Mouse (Mus musculus) lung, adult 2 months (tissue): ENCODE data around the gene Cldnd2. TPM values are rescaled to one million over a fixed set of nuclear protein-coding genes. Genes with fewer than 3 reads are reported as not detected.

Experiments used
- DNase-seq: peaks from one replicate; pipeline ENCODE4 v3.0.0; 2022
- H3K4me1 ChIP-seq: fragments of 200-500 bp; 2 replicates; pipeline ENCODE4 v1.6.1; 2011; ENCODE audit warnings: low read length; ENCODE audit not compliant: control insufficient read depth, insufficient read depth
- H3K4me3 ChIP-seq: fragments of 200-500 bp; replicated peaks from 2 replicates; pipeline ENCODE3; 2011; ENCODE audit warnings: low read depth, mild to moderate bottlenecking, control low read depth, low read length; ENCODE audit errors: extremely low read depth
- CTCF ChIP-seq: fragments of 200-500 bp; IDR thresholded peaks from 2 replicates; pipeline ENCODE4 v1.5.1; 2011; ENCODE audit warnings: mild to moderate bottlenecking, low read length, control low read depth; ENCODE audit not compliant: insufficient read depth
- POLR2A ChIP-seq: fragments of 200-500 bp; IDR thresholded peaks from 2 replicates; pipeline ENCODE4 v1.6.1; 2011; ENCODE audit warnings: low read depth, mild to moderate bottlenecking, control low read depth, low read length, borderline replicate concordance; ENCODE audit errors: extremely low read depth
- WGBS: fragments of 180-500 bp; shearing (Covaris S2); methylation state at CpG from one replicate; pipeline ENCODE4 v1.1.7; 2018; 5-methylcytosine and 5-hydroxymethylcytosine counted together
- polyA plus RNA-seq: library from polyadenylated mRNA; depleted of rRNA; stranded (reverse); fragments of >200 nt; gene quantifications from 2 replicates; pipeline ENCODE4 v1.2.3, GENCODE M21; 2012

Gene Cldnd2
- polyA plus RNA-seq, 1 experiment = not detected

DNA sequence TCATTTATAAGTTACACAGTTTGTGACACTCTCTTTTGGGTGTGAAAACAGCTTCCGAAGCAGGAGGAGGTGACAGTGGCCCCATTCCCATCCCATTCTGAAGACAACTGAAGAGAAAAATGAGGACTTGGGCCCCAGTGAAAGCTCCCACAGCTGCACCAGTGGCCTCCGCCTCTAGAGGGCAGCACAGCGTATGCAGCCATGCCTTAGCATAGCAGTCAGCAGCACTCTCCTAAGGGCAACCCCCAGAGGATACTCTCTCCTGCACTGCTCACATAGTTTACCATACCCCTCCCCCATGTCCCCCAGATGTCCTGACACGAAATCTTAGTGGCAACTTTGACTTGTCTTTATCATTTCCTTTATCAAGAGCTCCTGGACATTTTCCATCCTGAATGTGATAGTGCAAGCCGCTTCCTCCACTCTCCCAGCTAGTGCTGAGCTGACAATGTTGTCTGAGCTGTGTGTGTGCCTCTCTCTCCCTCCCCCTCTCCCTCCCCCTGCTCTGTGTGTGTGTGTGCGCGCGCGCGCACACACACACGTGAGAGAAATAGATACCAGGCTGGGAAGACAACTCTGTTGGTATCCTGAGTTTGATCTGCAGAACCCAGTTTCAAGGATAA is 17.5 kb upstream of the Cldnd2 start:
- no peak for TF ChIP-seq POLR2A
- peak; percentile 98 for TF ChIP-seq CTCF
- DNase-seq = peak; percentile 83
- no peaks in the 10 kb centered on the region for H3K4me1 ChIP-seq
- H3K4me3 ChIP-seq = no peak overlapping the region
- 11% methylated on average over 11 of the region's 11 CpGs for WGBS

DNA sequence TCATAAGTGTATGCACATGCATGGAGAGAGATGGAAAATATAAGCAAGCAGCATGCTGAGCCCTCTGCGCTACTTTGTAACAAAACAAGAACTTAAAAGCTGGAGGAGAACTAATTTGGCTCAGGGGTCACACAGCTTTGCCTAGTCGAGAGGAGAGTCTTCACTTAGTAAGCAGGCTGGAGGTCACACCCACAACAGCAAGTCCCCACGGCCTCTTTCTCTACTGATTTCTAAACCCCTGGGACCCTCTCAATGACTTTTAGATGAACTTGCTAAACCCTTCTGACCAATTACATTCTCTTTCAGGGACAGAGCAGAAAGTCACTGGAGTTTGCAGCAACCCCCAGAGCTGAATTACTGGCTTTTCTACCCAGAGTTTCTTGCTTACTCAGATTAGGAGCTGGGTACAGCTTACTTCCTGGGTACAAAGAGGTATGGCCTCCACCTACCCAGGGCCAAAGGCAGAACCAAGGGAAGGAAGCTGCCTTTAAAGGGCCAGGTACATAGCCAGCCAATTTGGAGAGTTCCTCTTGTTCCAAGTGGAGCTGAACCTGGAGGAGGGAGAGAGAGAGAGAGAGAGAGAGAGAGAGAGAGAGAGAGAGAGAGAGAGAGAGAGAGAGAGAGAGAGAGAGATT is 16.5 kb upstream of the Cldnd2 start:
- no peak for TF ChIP-seq CTCF
- H3K4me3 ChIP-seq = no peak overlapping the region
- DNase-seq = no peak
- H3K4me1 ChIP-seq = no peaks in the 10 kb centered on the region
- WGBS = 68% methylated on average over 3 of the region's 3 CpGs

DNA sequence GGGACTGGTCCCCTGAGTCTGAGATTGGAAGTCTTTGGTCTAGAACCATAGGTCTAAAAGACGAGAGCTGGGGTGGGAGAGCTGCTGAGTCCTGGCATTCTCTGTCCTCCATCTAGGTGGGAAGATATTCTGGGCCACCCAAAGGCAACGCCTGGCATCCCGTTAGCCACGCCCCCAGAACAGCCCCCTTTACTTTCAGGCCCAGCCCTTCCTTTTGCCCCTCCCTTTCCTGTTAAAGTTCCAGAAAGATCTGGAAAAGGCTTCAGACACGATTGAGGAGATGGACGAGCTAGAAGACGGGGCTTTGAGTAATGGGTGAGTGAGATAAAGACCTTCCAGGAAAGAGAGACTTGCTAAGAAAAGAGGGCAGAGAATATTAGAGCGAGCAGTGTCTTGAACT is 13.2 kb upstream of the Cldnd2 start, which contains the start of gene Lim2:
Gene Lim2 (plus strand): TSS at position 265 of the 400 bp plus-strand sequence.
- Histone ChIP-seq H3K4me1 (no peaks in the 10 kb centered on the region), H3K4me3 (no peak within 1 kb of the TSS)
- WGBS = 74% methylated on average over 8 of the region's 8 CpGs
- DNase-seq = no peak
- TF ChIP-seq POLR2A (no peak), CTCF (no peak)

DNA sequence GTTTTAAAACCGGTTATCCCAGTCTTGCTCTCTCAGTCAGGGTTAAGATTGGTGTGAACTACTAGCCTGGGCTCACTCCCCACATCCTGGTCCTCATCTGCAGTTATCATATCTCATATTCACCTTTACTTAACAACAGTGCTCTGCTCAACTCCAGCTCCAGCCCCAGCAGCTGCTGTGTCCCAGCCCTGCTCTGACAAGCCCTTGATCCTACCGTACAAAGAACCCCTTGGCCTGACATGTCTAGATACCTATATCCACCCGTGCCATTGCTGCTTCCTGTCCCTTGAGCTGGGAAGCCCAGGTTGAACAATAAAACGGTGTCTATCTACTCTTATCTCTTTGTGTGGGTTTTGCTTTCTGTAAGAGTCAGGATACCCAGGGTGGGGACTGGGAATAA is 11.1 kb upstream of the Cldnd2 start:
- Histone ChIP-seq H3K4me3 (no peak overlapping the region), H3K4me1 (no peaks in the 10 kb centered on the region)
- WGBS = 38% methylated on average over 4 of the region's 4 CpGs
- DNase-seq = no peak
- no peak for TF ChIP-seq CTCF

DNA sequence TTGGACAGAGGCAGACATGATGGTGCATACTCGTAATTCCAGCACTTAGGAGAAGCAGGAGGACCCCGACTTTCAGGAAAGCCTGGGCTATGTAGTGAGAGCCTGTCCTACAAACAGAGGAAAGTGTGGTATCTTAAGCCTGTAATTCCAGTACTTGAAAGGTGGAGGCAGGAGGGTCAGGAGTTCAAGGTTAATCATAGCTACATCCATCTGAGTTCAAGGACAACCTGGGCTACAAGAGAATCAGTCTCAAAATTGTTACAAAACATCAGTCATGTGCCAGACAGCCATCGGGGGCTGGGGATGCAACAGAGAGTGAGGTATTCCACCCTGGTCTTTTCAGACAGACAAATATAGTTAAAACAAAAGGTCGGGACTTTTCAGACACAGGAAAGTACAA is 7.7 kb upstream of the Cldnd2 start:
- TF ChIP-seq POLR2A (no peak), CTCF (no peak)
- WGBS = 57% methylated on average over 4 of the region's 4 CpGs
- Histone ChIP-seq H3K4me3 (no peak overlapping the region), H3K4me1 (no peaks in the 10 kb centered on the region)
- no peak for DNase-seq

DNA sequence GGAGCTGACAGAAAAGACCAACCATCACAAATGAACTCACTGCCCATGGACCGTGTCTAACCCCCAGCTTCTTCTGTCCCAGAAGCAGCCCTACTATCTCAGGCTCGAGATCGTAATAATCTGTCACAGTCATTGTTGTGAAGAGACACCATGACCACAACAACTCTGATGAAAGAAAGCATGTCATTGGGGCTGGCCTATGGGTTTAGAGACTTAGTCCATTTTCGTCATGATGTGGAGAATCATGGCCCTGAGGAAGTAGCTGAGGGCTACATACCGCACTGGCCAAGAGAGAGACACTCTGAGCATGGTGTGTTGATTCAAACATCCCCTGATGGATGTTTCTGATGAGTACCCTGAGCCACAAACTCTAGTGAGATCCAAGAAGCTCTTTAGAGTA is 5.9 kb upstream of the Cldnd2 start:
- no peak overlapping the region for H3K4me3 ChIP-seq
- TF ChIP-seq CTCF (no peak), POLR2A (no peak)
- no peaks in the 10 kb centered on the region for H3K4me1 ChIP-seq
- no peak for DNase-seq
- 83% methylated on average over 5 of the region's 5 CpGs for WGBS

DNA sequence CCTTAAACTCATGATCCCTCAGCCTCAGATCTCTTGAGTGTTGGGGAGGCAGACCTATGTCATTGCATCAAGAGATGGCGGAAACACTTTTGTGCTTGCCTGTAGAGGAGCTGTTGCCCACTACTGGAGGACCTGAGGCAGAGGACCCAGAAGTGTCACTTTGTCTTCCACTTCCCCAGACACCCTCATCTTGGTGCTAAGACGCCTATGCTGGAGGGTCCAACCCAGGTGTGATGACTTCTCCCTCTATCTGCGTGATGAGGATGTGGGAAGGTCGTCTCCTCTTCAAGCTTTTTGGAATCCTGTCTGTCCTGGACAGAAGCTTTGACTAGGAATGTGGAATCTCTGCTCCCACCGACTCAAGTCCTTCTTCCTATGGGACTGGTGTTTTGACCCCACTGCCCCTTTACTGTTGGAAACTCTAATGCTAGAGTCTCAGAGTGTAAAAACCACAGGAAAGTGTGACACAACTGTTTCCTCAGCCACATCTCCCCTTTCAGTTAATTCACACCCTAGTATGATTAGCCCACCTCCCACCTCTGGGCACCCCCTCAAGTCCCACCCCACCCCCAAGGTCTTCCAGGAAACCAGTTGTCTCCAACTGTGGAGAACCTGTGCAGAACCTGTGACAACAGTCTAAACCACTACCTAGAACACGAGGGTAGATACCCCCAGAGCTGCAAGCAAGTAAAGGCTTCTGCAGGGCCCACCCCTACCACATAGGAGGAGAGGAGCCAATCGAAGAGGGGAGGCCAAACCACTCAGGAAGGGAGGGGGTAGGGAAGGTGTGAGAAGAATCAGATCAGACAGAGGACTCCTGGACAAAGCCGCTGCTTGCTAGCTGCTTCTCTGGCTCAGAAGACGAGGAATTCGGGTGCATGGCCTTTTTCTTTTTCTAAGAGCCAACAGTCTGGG is 4.0 kb upstream of the Cldnd2 start, which contains the start of gene Nkg7:
Gene Nkg7 (plus strand): TSS at position 733 of the 915 bp plus-strand sequence.
- peak within 1 kb of the TSS; percentile 8 for H3K4me3 ChIP-seq
- DNase-seq = no peak
- 57% methylated on average over 10 of the region's 10 CpGs for WGBS
- H3K4me1 ChIP-seq = no peaks in the 10 kb centered on the region
- TF ChIP-seq CTCF (no peak), POLR2A (no peak)

DNA sequence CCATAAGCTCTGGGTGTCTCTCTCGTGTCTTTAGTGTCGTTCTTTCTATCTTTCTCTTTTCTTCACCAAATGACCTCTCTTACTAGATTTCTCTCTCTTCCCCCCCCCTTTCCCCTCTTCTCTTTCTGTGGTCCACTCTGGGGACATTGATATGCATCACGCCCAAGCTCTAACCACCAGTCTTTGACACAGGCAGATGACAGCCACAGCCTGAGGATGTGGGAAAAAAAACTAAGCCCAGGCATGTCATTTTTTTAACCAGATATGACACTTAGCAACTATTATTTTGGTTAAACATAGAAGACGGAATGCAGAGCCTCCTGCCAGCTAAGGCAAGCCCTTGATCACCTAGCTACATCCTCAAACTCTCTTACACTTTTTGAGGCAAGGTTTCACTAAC is 2.0 kb upstream of the Cldnd2 start:
- H3K4me1 ChIP-seq = no peaks in the 10 kb centered on the region
- DNase-seq = no peak
- TF ChIP-seq POLR2A (no peak), CTCF (no peak)
- H3K4me3 ChIP-seq = no peak overlapping the region
- WGBS = 70% methylated on average over 4 of the region's 4 CpGs

DNA sequence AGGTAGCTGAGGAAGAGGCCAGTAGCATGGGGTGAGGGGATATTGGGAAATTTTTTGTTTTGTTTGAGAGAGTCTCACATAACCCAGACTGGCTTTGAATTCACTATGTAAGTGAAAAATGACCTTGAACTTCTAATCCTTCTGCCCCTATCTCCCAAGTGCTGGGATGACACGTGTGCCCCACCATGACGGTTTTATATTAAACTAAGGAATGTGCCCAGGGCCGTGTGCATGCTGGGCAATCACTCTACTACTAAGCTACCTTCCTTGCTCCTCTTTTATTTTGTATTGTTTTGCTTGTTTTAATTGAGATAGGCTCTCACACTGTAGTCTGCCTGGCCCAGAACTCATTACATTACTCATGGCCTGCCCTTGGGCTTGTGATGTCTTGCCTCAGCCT is 489 bp downstream of the Cldnd2 start:
- H3K4me3 ChIP-seq = no peak overlapping the region
- WGBS = 77% methylated on average over 3 of the region's 3 CpGs
- DNase-seq = no peak
- H3K4me1 ChIP-seq = no peaks in the 10 kb centered on the region
- TF ChIP-seq CTCF (no peak), POLR2A (no peak)

DNA sequence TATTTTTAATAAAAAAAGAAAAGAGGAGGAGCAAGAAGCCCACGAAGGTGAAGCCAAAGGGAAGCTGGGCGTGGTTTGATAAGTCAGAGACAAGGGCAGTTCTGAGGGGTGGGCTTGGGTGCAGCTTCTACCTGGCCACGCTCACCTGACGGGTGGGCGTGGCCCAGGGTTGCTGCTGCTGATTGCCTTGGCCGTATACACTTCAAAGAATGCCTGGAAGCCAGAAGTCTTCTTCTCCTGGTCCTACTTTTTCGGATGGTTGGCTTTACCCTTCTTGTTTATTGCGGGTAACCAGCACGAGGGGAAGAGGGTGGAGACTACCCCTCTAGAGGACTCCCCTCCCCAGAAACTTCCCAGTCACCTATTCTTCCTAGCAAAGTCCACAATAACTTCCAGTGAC is 2.1 kb downstream of the Cldnd2 start:
- no peak for DNase-seq
- Histone ChIP-seq H3K4me1 (no peaks in the 10 kb centered on the region), H3K4me3 (peak overlapping the region; percentile 97)
- TF ChIP-seq CTCF (no peak), POLR2A (no peak)
- 17% methylated on average over 9 of the region's 9 CpGs for WGBS
